Comparison of ENCODE assay signal across 8 mouse cellular contexts in genomic region chr14:31017854-31018253, GRCm38 (mm10). TPM values are rescaled to one million over a fixed set of nuclear protein-coding genes. Genes with fewer than 3 reads are reported as not detected.
DNase-seq lines count a peak whose midpoint lies in the region; ATAC-seq and TF ChIP-seq lines count a peak whose summit lies in the region.

No protein-coding gene starts in this region.

- no peaks in the 10 kb centered on the region for H3K27me3 ChIP-seq in cerebellum, adult 2 months (ENCODE audit: control insufficient read depth, insufficient read depth, low read length)
- no peaks in the 10 kb centered on the region for H3K27me3 ChIP-seq in kidney, embryonic 16.5 days (ENCODE audit: insufficient read depth, low read length)
- no peaks in the 10 kb centered on the region for H3K27me3 ChIP-seq in midbrain, embryonic 14.5 days (ENCODE audit: control insufficient read depth, insufficient read depth, low read length)

- H3K4me2 ChIP-seq in kidney, embryonic 16.5 days (replicated peaks; ENCODE audit: low read depth, low read length): peak overlapping the region; percentile 84
- H3K4me2 ChIP-seq in midbrain, embryonic 14.5 days (ENCODE audit: low read length): peak overlapping the region; percentile 82

- no peak for TF ChIP-seq POLR2A in cerebellum, adult 2 months (IDR thresholded peaks at IDR 0.05; ENCODE audit: borderline replicate concordance, insufficient read depth, low read length)

- no peaks in the 10 kb centered on the region for H3K9me3 ChIP-seq in kidney, embryonic 16.5 days (ENCODE audit: low read length)
- H3K9me3 ChIP-seq in midbrain, embryonic 14.5 days (ENCODE audit: control insufficient read depth, low read length): no peaks in the 10 kb centered on the region

- intact Hi-C loops in left cerebral cortex, postnatal 10 days (cut with DNase I): loop anchor here (10.0 kb wide), 1 partner anchor 167 kb away; no protein-coding TSS in a partner anchor

- peaks cover 47% of the 10 kb centered on the region for H3K36me3 ChIP-seq in kidney, embryonic 16.5 days (ENCODE audit: insufficient read depth, low read length)
- H3K36me3 ChIP-seq in midbrain, embryonic 14.5 days (ENCODE audit: control insufficient read depth, insufficient read depth, low read length): peaks cover 48% of the 10 kb centered on the region

- DNase-seq in cerebellum, adult 2 months: no peak
- DNase-seq in cerebellum, postnatal 25 days: no peak
- DNase-seq in Muller cell, postnatal 12 days (ENCODE audit: inconsistent ontology term): peak; percentile 25
- DNase-seq in midbrain, embryonic 14.5 days: peak; percentile 8
- DNase-seq in left cerebral cortex, postnatal 10 days (ENCODE audit: extremely low spot score in 1 of 2, low spot score in 2 of 2): no peak
- no peak for DNase-seq in urinary bladder, postnatal 4 days (ENCODE audit: low spot score in 2 of 2)

- ATAC-seq in erythroblast, adult 5-6 weeks (replicated peaks; ENCODE audit: low FRiP score, poor library complexity, severe bottlenecking): peak; percentile 39; the same call in 1 of the 2 replicates
- no peak for ATAC-seq in kidney, embryonic 16.5 days (ENCODE audit: low FRiP score, low TSS enrichment)
- ATAC-seq in midbrain, embryonic 14.5 days (ENCODE audit: low FRiP score, low TSS enrichment): no peak

- peaks cover 6% of the 10 kb centered on the region; the same call in 1 of the 2 replicates for H3K4me1 ChIP-seq in cerebellum, adult 2 months (ENCODE audit: control insufficient read depth, insufficient read depth, low read length)
- H3K4me1 ChIP-seq in kidney, embryonic 16.5 days (ENCODE audit: insufficient read depth, low read length): peaks cover 19% of the 10 kb centered on the region
- H3K4me1 ChIP-seq in midbrain, embryonic 14.5 days (ENCODE audit: control insufficient read depth, insufficient read depth, low read length): peaks cover 18% of the 10 kb centered on the region

- no peak for TF ChIP-seq CTCF in cerebellum, adult 2 months (IDR thresholded peaks at IDR 0.05; ENCODE audit: borderline replicate concordance, insufficient read depth, low read depth, low read length)

- no peak overlapping the region for H3K27ac ChIP-seq in cerebellum, adult 2 months (ENCODE audit: insufficient read depth, low read length)
- H3K27ac ChIP-seq in kidney, embryonic 16.5 days (ENCODE audit: low read length): 0 out of 2 replicates have a peak overlapping the region, but pooled peaks have one; percentile 99
- H3K27ac ChIP-seq in midbrain, embryonic 14.5 days (replicated peaks; ENCODE audit: low read depth, low read length): no peak overlapping the region

- peak overlapping the region; percentile 96 for H3K9ac ChIP-seq in kidney, embryonic 16.5 days (replicated peaks; ENCODE audit: low read length)
- peak overlapping the region; percentile 92; the same call in 1 of the 2 replicates for H3K9ac ChIP-seq in midbrain, embryonic 14.5 days (replicated peaks; ENCODE audit: low read length)

- 1% methylated on average over 2 of the region's 2 CpGs for WGBS in cerebellum, adult 2 months
- 2% methylated on average over 2 of the region's 2 CpGs for WGBS in kidney, embryonic 16.5 days
- WGBS in midbrain, embryonic 14.5 days: 0% methylated on average over 2 of the region's 2 CpGs

- peak overlapping the region; percentile 68 for H3K4me3 ChIP-seq in cerebellum, adult 2 months (replicated peaks; ENCODE audit: insufficient read depth, low read depth, low read length)
- H3K4me3 ChIP-seq in kidney, embryonic 16.5 days (ENCODE audit: low read length): peak overlapping the region; percentile 91
- peak overlapping the region; percentile 72 for H3K4me3 ChIP-seq in midbrain, embryonic 14.5 days (replicated peaks; ENCODE audit: low read depth, low read length)

RNA-seq across cellular contexts. Expression of gene Pbrm1, which starts 1.1 kb away (rescaled TPM):
- 22.2 and 24.2 TPM in 2 replicates for polyA plus RNA-seq in cerebellum, adult 2 months (2012; rRNA removed)
- total RNA-seq in erythroblast, adult 5-6 weeks (2015; ENCODE audit: low replicate concordance): 69.4 and 75.4 TPM in 2 replicates
- 84.8 and 100 TPM in 2 replicates for total RNA-seq in erythroblast, adult 5-6 weeks (2017; ENCODE audit: low replicate concordance)
- polyA plus RNA-seq in kidney, embryonic 16.5 days (2015; fragmentation: Nextera tagmentation; extraction: Ambion mirVana): 126 and 128 TPM in 2 replicates
- polyA plus RNA-seq in midbrain, embryonic 14.5 days (2014; fragmentation: Nextera tagmentation; extraction: Ambion mirVana): 120 and 136 TPM in 2 replicates
- total RNA-seq in left cerebral cortex, postnatal 10 days (2021): 10 to 100 TPM; 66.7 to 72.3 TPM

RNA-seq across cellular contexts. Expression of gene Gnl3, which starts 1.1 kb away (rescaled TPM):
- polyA plus RNA-seq in cerebellum, adult 2 months (2012; rRNA removed): 47.3 and 52.1 TPM in 2 replicates
- 55.4 and 66.3 TPM in 2 replicates for total RNA-seq in erythroblast, adult 5-6 weeks (2015; ENCODE audit: low replicate concordance)
- 42.4 and 45.2 TPM in 2 replicates for total RNA-seq in erythroblast, adult 5-6 weeks (2017; ENCODE audit: low replicate concordance)
- 107 and 116 TPM in 2 replicates for polyA plus RNA-seq in kidney, embryonic 16.5 days (2015; fragmentation: Nextera tagmentation; extraction: Ambion mirVana)
- polyA plus RNA-seq in midbrain, embryonic 14.5 days (2014; fragmentation: Nextera tagmentation; extraction: Ambion mirVana): 44.5 and 49.7 TPM in 2 replicates
- total RNA-seq in left cerebral cortex, postnatal 10 days (2021): 10 to 100 TPM; 46.0 to 60.3 TPM

RNA-seq across cellular contexts. Expression of gene Spcs1, which starts 16.4 kb away (rescaled TPM):
- 277 and 290 TPM in 2 replicates for polyA plus RNA-seq in cerebellum, adult 2 months (2012; rRNA removed)
- 64.6 and 77.6 TPM in 2 replicates for total RNA-seq in erythroblast, adult 5-6 weeks (2015; ENCODE audit: low replicate concordance)
- 28.6 and 29.4 TPM in 2 replicates for total RNA-seq in erythroblast, adult 5-6 weeks (2017; ENCODE audit: low replicate concordance)
- 372 and 375 TPM in 2 replicates for polyA plus RNA-seq in kidney, embryonic 16.5 days (2015; fragmentation: Nextera tagmentation; extraction: Ambion mirVana)
- 287 and 317 TPM in 2 replicates for polyA plus RNA-seq in midbrain, embryonic 14.5 days (2014; fragmentation: Nextera tagmentation; extraction: Ambion mirVana)
- 100 to 1,000 TPM; 176 to 187 TPM for total RNA-seq in left cerebral cortex, postnatal 10 days (2021)

RNA-seq across cellular contexts. Expression of gene Glt8d1, which starts 16.7 kb away (rescaled TPM):
- 79.5 and 84.4 TPM in 2 replicates for polyA plus RNA-seq in cerebellum, adult 2 months (2012; rRNA removed)
- 6.9 and 18.6 TPM in 2 replicates for total RNA-seq in erythroblast, adult 5-6 weeks (2015; ENCODE audit: low replicate concordance)
- total RNA-seq in erythroblast, adult 5-6 weeks (2017; ENCODE audit: low replicate concordance): 5.8 and 6.3 TPM in 2 replicates
- 68.8 and 72.7 TPM in 2 replicates for polyA plus RNA-seq in kidney, embryonic 16.5 days (2015; fragmentation: Nextera tagmentation; extraction: Ambion mirVana)
- 54.0 and 62.4 TPM in 2 replicates for polyA plus RNA-seq in midbrain, embryonic 14.5 days (2014; fragmentation: Nextera tagmentation; extraction: Ambion mirVana)
- 10 to 100 TPM; 33.9 to 37.1 TPM for total RNA-seq in left cerebral cortex, postnatal 10 days (2021)

Comparison
In these comparisons a context has a peak if more than half of its experiments do, and no peak if none do; other contexts are left out.
1. DNase-seq: peak in Muller cell, postnatal 12 days (single experiment) and midbrain, embryonic 14.5 days (single experiment); none in cerebellum, adult 2 months (0 of 2), cerebellum, postnatal 25 days (0 of 2), left cerebral cortex, postnatal 10 days (0 of 2) and urinary bladder, postnatal 4 days (0 of 2).
2. Peak in every context shown above with its lines, with median percentiles within 50 percentile points of each other: H3K4me3 ChIP-seq.